Mouse (Mus musculus): ENCODE data around the gene Mars2.

Mars2 gene

DNA sequence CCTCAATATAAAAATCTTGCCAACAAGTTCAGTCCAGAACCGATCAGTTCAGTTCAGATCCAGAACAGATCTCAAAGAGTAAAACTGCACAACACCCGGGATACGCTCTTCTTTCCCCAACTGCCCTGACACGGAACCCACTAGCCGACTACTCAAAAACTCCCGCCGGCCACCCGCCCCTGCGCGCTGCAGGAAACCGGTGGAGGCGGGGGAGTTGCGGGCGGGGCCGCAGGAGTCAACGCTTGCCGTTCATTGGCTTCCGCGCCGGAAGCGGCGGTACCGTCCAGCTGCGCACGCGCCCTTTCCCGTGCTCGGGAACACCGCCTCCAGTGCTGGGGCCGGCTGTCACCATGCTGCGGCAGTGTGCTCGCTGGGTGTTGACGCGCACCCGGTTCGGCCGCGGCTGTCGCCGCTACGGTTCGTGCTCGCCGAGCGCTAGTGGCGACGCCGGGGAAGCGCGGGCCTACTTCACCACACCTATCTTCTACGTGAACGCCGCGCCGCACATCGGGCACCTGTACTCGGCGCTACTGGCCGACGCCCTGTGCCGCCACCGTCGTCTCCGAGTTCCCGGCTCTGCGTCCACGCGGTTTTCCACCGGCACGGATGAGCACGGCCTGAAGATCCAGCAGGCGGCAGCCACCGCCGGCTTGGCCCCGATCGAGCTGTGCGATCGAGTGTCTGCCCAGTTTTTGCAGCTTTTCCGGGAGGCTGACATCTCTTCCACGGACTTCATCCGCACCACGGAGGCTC, at the start of gene Mars2:
TSS of gene Mars2 (plus strand) at position 288 of the 753 bp plus-strand sequence.
- DNase-seq: peak; percentile 95

- no peak for DNase-seq
These were observed 45.0 kb upstream of the Mars2 start for GRCm38 (mm10) chr1:55192015-55192414.

DNA sequence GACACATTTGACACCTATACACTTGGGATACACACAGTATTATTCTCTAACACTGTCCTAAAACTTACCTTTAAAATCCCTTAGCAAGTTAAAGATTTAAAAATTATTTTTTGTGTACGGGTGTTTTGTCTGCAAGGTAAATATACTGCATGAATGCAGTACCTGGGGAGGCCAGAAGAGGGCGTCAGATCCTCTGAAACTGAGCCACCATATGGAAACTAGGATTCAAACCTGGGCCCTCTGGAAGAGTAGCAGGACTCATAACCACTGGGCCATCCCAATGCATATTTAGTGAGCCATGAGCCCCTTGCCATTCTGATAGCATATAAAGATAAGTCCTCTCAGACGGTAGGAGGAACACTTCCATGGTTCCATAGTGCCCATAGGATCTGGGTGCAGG, 44.2 kb upstream of the Mars2 start:
- DNase-seq: no peak

DNA sequence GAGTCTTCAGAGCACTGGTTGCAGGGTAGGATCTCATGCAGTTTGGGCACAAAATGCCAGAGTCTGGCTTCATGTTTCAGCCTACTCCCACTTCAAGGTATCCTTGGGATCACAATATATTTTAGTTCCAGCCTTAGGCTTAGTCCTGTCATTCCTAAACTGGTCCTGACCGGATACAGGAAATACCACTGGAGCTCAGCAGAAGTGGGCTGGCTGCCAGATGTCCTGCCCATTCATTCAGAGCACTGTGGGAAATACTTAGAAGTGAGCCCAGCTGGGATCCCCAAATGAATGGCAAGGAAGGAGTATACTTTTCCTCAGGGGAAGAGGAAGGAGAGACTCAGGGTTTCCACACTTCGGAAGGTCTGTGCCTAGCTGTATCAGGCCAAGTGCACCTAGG, 43.7 kb upstream of the Mars2 start:
- no peak for DNase-seq

DNA sequence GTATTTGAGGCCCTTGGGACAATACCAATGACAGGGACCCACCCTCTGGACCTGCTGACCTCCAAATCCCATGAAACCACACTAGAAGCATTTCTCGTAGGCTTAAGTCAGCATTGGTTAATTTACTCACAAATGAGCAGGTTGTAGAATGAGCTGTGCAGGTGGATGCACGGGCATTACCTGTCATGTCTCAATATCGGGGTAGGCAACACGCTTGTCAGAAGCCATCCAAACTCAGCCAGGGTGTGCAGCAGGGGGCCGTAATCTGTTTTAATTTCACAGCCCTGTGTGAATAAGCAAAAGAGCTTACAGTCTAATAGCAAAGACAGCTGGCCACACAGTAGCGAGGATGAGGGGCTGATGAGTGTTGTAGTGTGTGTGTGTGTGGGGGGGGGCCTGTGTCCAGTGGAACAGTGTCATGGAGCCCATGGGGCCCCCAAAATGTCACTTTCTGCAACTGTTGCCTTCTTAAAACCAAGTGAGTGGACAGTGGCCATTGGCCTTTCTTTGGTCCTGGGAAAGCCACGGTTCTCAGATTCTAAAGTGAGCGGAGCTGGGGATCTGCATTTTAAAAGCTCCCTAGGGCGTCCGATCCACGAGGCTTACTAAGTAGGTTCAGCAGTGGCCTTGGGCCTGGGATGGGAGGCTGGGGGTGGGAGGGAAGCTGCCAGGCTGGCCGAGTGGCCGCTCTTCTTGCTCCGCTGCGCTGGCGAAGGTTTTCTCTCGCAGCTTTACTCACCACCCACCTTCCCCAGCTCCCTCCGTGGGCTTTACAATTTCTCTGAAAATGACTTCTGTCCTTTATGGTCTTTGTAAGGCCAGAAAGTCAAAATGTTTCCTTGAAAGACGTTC, 42.7 kb upstream of the Mars2 start:
- no peak for DNase-seq

DNA sequence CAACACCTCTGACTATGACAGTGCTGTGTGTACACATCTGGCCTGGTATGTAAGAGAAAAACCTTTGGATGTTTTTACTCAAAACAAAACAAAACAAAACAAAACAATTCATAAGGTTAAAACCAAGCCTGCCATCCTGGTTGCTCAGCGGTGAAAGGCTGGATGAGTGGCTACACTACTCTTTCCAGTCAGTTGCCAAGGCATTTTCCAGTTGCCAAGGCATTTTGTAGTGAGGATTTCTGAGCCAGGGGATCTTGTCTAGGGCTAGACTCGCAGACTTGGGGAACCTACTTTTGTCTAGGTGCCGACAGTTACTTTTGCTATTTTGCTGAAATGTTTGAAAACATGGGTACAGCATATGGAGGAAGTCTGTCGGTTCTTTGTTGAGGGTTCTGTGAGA, 42.0 kb upstream of the Mars2 start:
- no peak for DNase-seq

DNA sequence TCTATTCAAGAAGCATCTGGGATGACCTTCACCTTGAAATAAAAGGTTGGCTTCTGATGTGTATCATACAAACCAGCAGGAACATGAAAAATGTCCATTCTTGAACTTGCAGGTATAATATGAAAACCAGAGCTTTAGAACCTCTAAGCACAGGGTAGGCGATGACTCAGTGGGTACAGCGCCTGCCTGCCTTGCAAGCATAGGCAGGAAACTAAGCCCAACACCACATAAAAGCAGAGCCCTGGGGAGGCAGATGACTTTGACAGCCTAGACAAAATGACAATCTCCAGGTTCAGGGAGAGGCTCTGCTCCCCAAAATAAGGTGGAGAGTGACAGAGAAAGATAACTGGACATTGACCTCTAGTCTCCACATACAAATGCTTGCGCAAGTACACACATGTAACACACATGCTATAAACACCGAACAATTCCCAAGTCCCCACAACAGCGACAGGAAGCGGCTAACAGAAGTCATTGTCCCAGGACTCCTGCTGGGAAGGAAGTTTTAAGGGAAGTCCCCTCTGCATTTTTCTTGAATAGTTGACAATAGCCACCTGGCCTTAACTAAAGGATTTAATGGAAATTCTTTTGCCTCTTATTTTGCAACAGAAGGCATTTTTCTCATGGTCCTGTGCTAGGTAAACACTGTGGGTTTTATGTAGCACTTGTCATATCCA, 40.5 kb upstream of the Mars2 start:
- no peak for DNase-seq

- DNase-seq: no peak
These were observed 38.3 kb upstream of the Mars2 start for GRCm38 (mm10) chr1:55198719-55199118.

- DNase-seq: no peak
These were observed 34.9 kb upstream of the Mars2 start for GRCm38 (mm10) chr1:55201850-55202752.

GRCm38 (mm10) chr1:55205808-55206327, 31.1 kb upstream of the Mars2 start:
- no peak for DNase-seq

DNA sequence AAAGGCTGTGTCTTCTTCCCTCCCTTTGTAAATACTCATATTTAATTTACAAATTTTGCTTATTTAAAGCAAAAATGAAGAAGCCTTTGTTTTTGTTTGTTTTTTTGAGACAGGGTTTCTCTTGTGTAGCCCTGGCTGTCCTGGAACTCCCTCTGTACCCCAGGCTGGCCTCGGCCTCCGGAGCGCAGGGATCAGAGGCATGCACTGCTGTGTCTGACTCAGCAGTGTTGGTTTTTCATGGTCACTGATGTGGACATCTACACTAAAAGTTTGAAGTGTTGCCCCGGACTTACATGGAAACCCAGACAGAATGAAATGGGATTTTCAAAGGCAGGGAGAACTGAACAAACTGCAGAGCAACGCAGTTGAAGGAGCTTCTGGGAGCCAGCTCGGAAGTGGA, 29.4 kb upstream of the Mars2 start:
- DNase-seq: no peak

GRCm38 (mm10) chr1:55208500-55209140, 28.4 kb upstream of the Mars2 start:
- no peak for DNase-seq

DNA sequence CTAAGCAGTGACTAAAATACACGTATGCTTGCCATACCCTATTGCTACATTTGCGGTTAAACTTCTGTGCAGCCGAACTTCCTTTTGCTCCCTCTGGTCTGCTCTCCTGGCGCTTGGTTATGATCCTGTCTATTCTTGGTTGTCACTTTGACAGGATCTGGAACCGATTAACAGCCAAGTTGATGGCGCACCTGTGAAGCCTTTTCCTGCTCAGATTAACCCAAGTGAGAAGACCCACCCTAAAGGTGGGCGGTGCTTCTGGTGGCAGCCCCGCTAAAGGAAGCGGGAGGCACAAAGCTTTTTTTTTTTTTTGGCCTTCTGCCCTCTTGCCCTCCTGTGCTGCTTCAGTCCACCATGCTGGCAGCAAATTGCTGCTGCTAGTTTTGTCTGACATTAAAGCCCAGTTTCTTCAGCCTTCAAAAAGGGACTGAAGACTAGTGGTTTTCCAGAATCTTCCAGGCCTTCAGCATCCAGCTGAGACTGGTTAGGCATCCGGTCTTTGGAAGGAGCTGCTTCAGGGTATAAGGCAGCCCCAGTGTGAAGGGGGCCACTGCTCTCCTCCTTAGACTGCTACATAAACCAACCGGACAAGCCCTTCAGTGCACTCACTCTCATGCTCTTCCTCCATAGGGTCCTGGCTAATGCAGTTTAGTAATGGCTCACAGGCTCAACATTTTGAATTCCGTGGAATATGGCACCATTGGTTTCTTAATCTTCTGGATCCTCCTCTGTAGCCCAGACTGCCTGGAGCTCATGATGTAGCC, 26.6 kb upstream of the Mars2 start:
- no peak for DNase-seq

GRCm38 (mm10) chr1:55211081-55211480, 25.9 kb upstream of the Mars2 start:
- no peak for DNase-seq

GRCm38 (mm10) chr1:55212771-55213170, 24.2 kb upstream of the Mars2 start:
- no peak for DNase-seq

GRCm38 (mm10) chr1:55213475-55213874, 23.5 kb upstream of the Mars2 start:
- no peak for DNase-seq

DNA sequence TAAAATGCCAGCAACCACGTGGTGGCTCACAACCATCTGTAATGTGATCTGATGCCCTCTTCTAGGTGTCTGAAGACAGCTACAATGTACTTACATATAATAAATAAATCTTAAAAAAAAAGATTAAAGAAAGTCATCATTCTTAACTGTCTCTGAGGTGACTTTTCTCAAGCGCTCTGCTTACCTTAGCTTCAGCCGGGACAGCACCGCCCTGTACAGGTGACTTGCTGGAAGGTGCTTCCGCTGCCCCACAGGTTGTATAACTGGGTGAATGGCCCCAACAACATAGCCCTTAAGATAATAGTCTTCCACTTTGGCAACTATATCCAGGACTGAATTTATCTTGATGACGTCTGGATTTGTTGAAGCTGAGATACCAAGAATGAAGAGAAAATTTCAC, 23.0 kb upstream of the Mars2 start:
- no peak for DNase-seq

GRCm38 (mm10) chr1:55215185-55215813, 21.7 kb upstream of the Mars2 start:
- no peak for DNase-seq

GRCm38 (mm10) chr1:55217191-55217590, 19.8 kb upstream of the Mars2 start:
- DNase-seq: no peak

- DNase-seq: no peak
These were observed 15.6 kb upstream of the Mars2 start for GRCm38 (mm10) chr1:55221352-55221751.

DNA sequence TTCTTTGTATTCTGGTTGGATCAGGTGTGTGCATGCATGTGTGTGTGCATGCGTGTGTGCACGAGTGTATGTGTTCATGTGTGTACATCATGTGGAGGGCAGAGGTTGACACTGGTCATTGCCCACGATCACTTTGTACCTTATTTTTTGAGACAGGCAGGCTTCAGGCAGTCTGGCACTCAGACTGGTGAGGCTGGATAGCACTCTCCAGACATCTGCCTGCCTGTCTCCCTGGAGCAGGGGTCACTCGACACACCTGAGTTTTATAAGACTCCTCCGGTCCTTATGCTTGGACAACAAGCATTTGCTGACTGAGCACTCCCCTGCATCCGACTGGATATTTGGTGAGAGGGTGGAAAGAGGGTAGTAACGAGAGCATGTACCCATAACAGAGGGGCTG, 14.0 kb upstream of the Mars2 start:
- no peak for DNase-seq

Data from cerebellum, adult 11-12 months (tissue).